Mouse (Mus musculus) liver, embryonic 11.5 days (tissue): ENCODE data around the gene Hoxa7. TPM values are rescaled to one million over a fixed set of nuclear protein-coding genes. Genes with fewer than 3 reads are reported as not detected.

Source experiments
- ATAC-seq: fragments of 200-750 bp; cut with Nextera tagmentation; replicated peaks from 2 replicates; pipeline ENCODE4 v1.8.0; 2017; ENCODE audit warnings: moderate number of reproducible peaks, mild to moderate bottlenecking, moderate TSS enrichment, moderate library complexity; ENCODE audit not compliant: low FRiP score
- DNase-seq: peaks from one replicate; pipeline ENCODE4 v3.0.0-alpha.2; 2017; ENCODE audit warnings: low spot score
- H3K27ac ChIP-seq: fragments of 300-500 bp; sonication (generic); 2 replicates; pipeline ENCODE4 v1.5.1; 2014; ENCODE audit warnings: mild to moderate bottlenecking, low read depth, low read length, control low read depth
- H3K27me3 ChIP-seq: fragments of 300-500 bp; sonication (generic); replicated peaks from 2 replicates; pipeline ENCODE4 v1.6.1; 2014; ENCODE audit warnings: low read length, mixed read lengths; ENCODE audit not compliant: control insufficient read depth, insufficient read depth
- H3K36me3 ChIP-seq: fragments of 300-500 bp; sonication (generic); 2 replicates; pipeline ENCODE4 v1.6.1; 2014; ENCODE audit warnings: mild to moderate bottlenecking, low read length, moderate library complexity, mixed read lengths; ENCODE audit not compliant: control insufficient read depth, insufficient read depth
- H3K4me1 ChIP-seq: fragments of 300-500 bp; sonication (generic); replicated peaks from 2 replicates; pipeline ENCODE4 v1.6.1; 2014; ENCODE audit warnings: low read length, mixed read lengths; ENCODE audit not compliant: control insufficient read depth, insufficient read depth
- H3K4me2 ChIP-seq: fragments of 300-500 bp; sonication (generic); 2 replicates; pipeline ENCODE4 v1.6.1; 2014; ENCODE audit warnings: mild to moderate bottlenecking, control low read depth, moderate library complexity
- H3K4me3 ChIP-seq: fragments of 300-500 bp; sonication (generic); 2 replicates; pipeline ENCODE4 v1.5.1; 2014; ENCODE audit warnings: low read depth, low read length, control low read depth
- H3K9ac ChIP-seq: fragments of 300-500 bp; sonication (generic); 2 replicates; pipeline ENCODE4 v1.6.1; 2014; ENCODE audit warnings: low read depth, low read length, control low read depth
- H3K9me3 ChIP-seq: fragments of 300-500 bp; sonication (generic); 2 replicates; pipeline ENCODE4 v1.6.1; 2016; ENCODE audit warnings: low read length, inconsistent platforms, mixed read lengths; ENCODE audit not compliant: control insufficient read depth
- WGBS: fragments of 180-500 bp; shearing (Covaris S2); extraction: QIAGEN DNeasy Blood & Tissue Kit; methylation state at CpG from one replicate; pipeline ENCODE4 v1.1.7; 2014; 5-methylcytosine and 5-hydroxymethylcytosine counted together
- polyA plus RNA-seq: library from polyadenylated mRNA; unstranded; fragments of >200 nt; fragmentation: Nextera tagmentation; extraction: Ambion mirVana; gene quantifications from 2 replicates; pipeline ENCODE4 v1.2.1, GENCODE M21; 2014

Gene Hoxa7
- polyA plus RNA-seq, 1 experiment from 2014 or later = 2.7 TPM

GRCm38 (mm10) chr6:52259081-52259790 is 37.6 kb upstream of the Hoxa7 start:
- Histone ChIP-seq H3K4me1 (0 out of 2 replicates have a peak, but pooled peaks cover 6% of the 10 kb centered on the region), H3K27me3 (peaks cover 98% of the 10 kb centered on the region), H3K4me2 (no peak overlapping the region), H3K9me3 (no peaks in the 10 kb centered on the region), H3K36me3 (no peaks in the 10 kb centered on the region), H3K9ac (no peak overlapping the region), H3K27ac (no peak overlapping the region), H3K4me3 (no peak overlapping the region)
- WGBS = under 1% methylated on average over 24 of the region's 25 CpGs
- DNase-seq (peak; percentile 49), ATAC-seq (no peak)

DNA sequence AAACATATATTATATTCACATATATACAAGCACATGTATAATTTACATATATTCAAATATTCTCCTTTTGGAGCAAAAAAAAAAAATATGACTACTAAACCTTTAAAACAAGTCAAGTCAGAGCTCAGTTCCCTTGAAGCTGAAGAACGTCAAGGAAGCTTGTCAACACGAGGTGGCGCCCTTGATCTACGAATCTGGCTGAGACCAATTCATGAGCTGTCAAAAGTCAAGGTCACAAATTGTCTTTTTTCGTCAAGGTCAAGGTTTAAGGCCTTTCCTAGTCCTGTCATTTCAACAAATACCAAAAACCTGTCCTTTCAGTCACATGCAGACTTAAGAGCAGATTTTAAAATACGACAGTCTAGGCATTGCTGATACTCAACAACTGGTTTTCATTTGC is 35.3 kb upstream of the Hoxa7 start:
- Histone ChIP-seq H3K27me3 (peaks cover 98% of the 10 kb centered on the region), H3K9ac (no peak overlapping the region), H3K27ac (no peak overlapping the region), H3K4me2 (no peak overlapping the region), H3K36me3 (no peaks in the 10 kb centered on the region), H3K9me3 (no peaks in the 10 kb centered on the region), H3K4me1 (0 out of 2 replicates have a peak, but pooled peaks cover 6% of the 10 kb centered on the region), H3K4me3 (no peak overlapping the region)
- peak; percentile 64 for DNase-seq
- WGBS = under 1% methylated on average over 6 of the region's 6 CpGs
- ATAC-seq = no peak

DNA sequence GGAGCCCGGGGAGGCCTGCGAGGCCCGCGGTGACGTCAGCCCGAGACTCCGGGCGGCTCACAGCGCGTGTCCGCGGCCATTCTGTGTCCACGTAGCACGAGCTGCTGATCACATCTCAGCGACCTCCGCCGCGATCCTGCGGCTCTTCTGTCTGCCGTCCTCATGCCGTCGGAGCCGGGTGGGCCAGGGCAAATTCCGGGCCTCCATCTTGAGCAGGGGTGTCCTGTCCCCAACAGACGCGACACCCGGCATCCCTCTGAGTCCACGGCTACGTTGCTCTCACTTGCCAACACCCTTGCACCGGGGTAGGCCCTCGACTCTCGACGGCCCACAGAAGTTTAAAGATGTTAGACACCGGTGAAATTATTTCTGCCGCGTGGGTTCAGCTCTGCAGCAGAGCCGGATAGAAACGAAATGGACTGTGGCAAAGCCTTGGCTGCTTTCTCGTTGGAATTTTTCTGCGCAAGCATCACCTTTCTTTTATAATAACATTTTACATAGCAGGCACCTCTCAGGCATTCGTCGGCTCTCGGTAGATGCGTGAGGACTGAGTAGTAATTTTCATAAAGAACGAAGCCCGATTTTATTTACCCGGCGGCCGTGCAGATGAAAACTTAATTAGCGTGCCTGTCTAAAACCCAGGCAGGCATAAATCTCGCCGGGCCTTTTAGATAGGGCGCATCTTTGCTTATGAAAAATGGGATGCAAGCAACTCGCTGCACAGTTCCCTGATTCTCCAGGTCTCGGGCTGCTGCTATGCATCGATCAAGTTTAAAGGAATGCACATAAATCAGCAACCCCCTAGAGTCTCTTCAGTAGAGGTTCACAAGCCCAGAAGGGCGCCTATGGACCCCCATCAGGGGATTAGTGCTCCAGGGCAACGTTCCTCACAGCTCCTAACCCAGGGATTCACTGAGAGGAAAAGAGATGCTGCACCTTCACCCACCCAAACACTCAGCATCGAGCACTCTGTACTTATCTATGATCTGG is 32.2 kb upstream of the Hoxa7 start:
- no peak overlapping the region for H3K27ac ChIP-seq
- H3K9ac ChIP-seq = no peak overlapping the region
- H3K4me2 ChIP-seq = peak overlapping the region; percentile 26; the same call in 1 of the 2 replicates
- DNase-seq = peak; percentile 51
- WGBS = 2% methylated on average over 59 of the region's 59 CpGs
- H3K27me3 ChIP-seq = peaks cover 98% of the 10 kb centered on the region
- H3K36me3 ChIP-seq = no peaks in the 10 kb centered on the region
- no peak for ATAC-seq
- peak overlapping the region; percentile 3; the same call in 1 of the 2 replicates for H3K4me3 ChIP-seq
- H3K4me1 ChIP-seq = no peaks in the 10 kb centered on the region
- H3K9me3 ChIP-seq = no peaks in the 10 kb centered on the region

GRCm38 (mm10) chr6:52252775-52253376 is 31.2 kb upstream of the Hoxa7 start:
- no peaks in the 10 kb centered on the region for H3K36me3 ChIP-seq
- peaks cover 98% of the 10 kb centered on the region for H3K27me3 ChIP-seq
- DNase-seq = peak; percentile 51
- no peak overlapping the region for H3K9ac ChIP-seq
- no peaks in the 10 kb centered on the region for H3K9me3 ChIP-seq
- H3K4me1 ChIP-seq = no peaks in the 10 kb centered on the region
- H3K27ac ChIP-seq = no peak overlapping the region
- no peak for ATAC-seq
- no peak overlapping the region for H3K4me2 ChIP-seq
- H3K4me3 ChIP-seq = no peak overlapping the region
- 3% methylated on average over 35 of the region's 35 CpGs for WGBS

GRCm38 (mm10) chr6:52252016-52252774 is 30.5 kb upstream of the Hoxa7 start:
- Histone ChIP-seq H3K27me3 (peaks cover 99% of the 10 kb centered on the region), H3K4me1 (no peaks in the 10 kb centered on the region), H3K4me3 (no peak overlapping the region), H3K9ac (no peak overlapping the region), H3K9me3 (no peaks in the 10 kb centered on the region), H3K27ac (no peak overlapping the region), H3K4me2 (no peak overlapping the region), H3K36me3 (no peaks in the 10 kb centered on the region)
- 3% methylated on average over 24 of the region's 24 CpGs for WGBS
- peak; percentile 38 for DNase-seq
- no peak for ATAC-seq

DNA sequence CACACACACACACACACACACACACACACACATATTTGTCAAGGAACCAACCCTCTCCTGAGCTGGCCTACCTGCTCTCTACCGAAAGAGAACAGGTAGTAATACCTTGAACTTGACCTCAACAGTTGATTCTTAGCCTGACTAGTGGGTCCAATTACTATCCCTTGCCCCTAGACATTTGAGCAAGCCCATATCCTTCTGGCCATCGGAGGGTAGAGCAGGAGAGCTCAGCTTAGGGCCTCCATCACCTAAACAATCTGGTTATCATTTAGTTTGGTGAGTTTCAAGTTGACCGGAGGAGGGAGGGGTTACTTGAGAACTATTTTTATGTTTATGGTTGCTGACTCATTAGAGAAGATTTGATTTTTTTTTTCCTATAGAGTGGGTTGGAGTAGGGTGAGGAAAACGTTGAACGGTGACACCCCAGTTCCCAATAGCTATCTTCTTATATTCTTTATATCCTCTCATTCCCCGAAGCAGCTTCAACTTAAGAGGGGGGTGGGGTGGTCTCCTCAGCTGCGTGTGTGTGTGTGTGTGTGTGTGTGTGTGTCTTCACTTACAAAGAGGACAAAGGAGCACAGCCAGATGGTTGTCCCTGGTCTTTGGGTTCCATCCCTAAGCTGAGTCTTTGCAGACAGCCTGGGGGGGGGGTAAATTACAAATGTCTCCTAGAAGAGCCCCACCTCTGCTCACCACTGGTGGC is 29.7 kb upstream of the Hoxa7 start:
- Histone ChIP-seq H3K27me3 (peaks cover 100% of the 10 kb centered on the region), H3K4me1 (no peaks in the 10 kb centered on the region), H3K4me2 (no peak overlapping the region), H3K9ac (no peak overlapping the region), H3K4me3 (no peak overlapping the region), H3K27ac (no peak overlapping the region), H3K36me3 (no peaks in the 10 kb centered on the region), H3K9me3 (no peaks in the 10 kb centered on the region)
- 13% methylated on average over 7 of the region's 7 CpGs for WGBS
- no peak for ATAC-seq
- no peak for DNase-seq

DNA sequence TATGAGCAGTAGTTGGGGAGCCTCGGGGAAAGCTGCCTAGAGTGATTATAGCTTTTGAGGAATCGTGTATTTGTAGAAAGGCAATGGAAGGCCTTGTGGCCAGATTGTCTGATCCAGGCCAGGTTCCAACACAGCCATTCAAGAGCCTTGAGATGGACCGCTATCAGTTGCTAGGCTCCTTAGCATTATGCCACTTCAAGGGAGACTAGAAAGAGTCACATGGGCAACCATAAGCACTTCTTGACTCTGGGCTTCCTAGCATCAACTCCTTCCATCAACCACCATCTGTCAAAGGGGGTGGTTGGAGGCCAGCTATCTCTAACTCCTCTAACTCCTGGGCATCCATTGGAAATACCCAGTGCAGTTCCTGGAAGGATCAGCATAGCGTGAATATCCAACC is 28.2 kb upstream of the Hoxa7 start:
- 1% methylated on average over 4 of the region's 4 CpGs for WGBS
- DNase-seq = no peak
- no peak overlapping the region for H3K9ac ChIP-seq
- H3K27ac ChIP-seq = no peak overlapping the region
- no peak for ATAC-seq
- peaks cover 100% of the 10 kb centered on the region for H3K27me3 ChIP-seq
- H3K4me2 ChIP-seq = no peak overlapping the region
- H3K4me1 ChIP-seq = no peaks in the 10 kb centered on the region
- H3K9me3 ChIP-seq = no peaks in the 10 kb centered on the region
- H3K4me3 ChIP-seq = no peak overlapping the region
- no peaks in the 10 kb centered on the region for H3K36me3 ChIP-seq

- Histone ChIP-seq H3K27ac (no peak overlapping the region), H3K27me3 (peaks cover 100% of the 10 kb centered on the region), H3K9ac (no peak overlapping the region), H3K36me3 (no peaks in the 10 kb centered on the region), H3K9me3 (no peaks in the 10 kb centered on the region), H3K4me2 (peak overlapping the region; percentile 12; the same call in 1 of the 2 replicates), H3K4me1 (no peaks in the 10 kb centered on the region), H3K4me3 (no peak overlapping the region)
- DNase-seq (no peak), ATAC-seq (no peak)
- WGBS = 2% methylated on average over 16 of the region's 16 CpGs
Observed at GRCm38 (mm10) chr6:52249415-52249738, 27.7 kb upstream of the Hoxa7 start.
